Mouse (Mus musculus): Measurements from ENCODE around the gene Cd59b. TPM values are rescaled to one million over a fixed set of nuclear protein-coding genes. Genes with fewer than 3 reads are reported as not detected.

Gene Cd59b
- polyA plus RNA-seq, 1 experiment, result 12.2 TPM

- no peak overlapping the region for H3K4me3 ChIP-seq (ENCODE audit: low read depth, low read length)
- H3K9me3 ChIP-seq (replicated peaks; ENCODE audit: control insufficient read depth, insufficient read depth, low read length, poor library complexity, severe bottlenecking), result no peaks in the 10 kb centered on the region
- no peaks in the 10 kb centered on the region for H3K4me1 ChIP-seq (ENCODE audit: control insufficient read depth, insufficient read depth, low read length)
- H3K27ac ChIP-seq (ENCODE audit: insufficient read depth, low read length), result no peak overlapping the region
- H3K9ac ChIP-seq (ENCODE audit: low read depth, poor library complexity, severe bottlenecking), result no peak overlapping the region
- H3K27me3 ChIP-seq (ENCODE audit: control insufficient read depth, insufficient read depth, low read length, poor library complexity, severe bottlenecking), result no peaks in the 10 kb centered on the region
- TF ChIP-seq POLR2A (IDR thresholded peaks at IDR 0.05; ENCODE audit: insufficient read depth, low read length) (no peak), CTCF (IDR thresholded peaks at IDR 0.05; ENCODE audit: low read depth, low read length) (peak; percentile 75), EP300 (IDR thresholded peaks at IDR 0.05; ENCODE audit: insufficient read depth, low read depth, low read length) (no peak)
- H3K36me3 ChIP-seq (ENCODE audit: control insufficient read depth, insufficient read depth, low read length, poor library complexity, severe bottlenecking), result no peaks in the 10 kb centered on the region
These were observed 64.8 kb downstream of the Cd59b start for GRCm38 (mm10) chr2:104134150-104135056.

GRCm38 (mm10) chr2:104135920-104136319 lies 66.3 kb downstream of the Cd59b start:
- TF ChIP-seq POLR2A (IDR thresholded peaks at IDR 0.05; ENCODE audit: insufficient read depth, low read length) (no peak), EP300 (IDR thresholded peaks at IDR 0.05; ENCODE audit: insufficient read depth, low read depth, low read length) (no peak), CTCF (IDR thresholded peaks at IDR 0.05; ENCODE audit: low read depth, low read length) (no peak)
- no peaks in the 10 kb centered on the region for H3K4me1 ChIP-seq (ENCODE audit: control insufficient read depth, insufficient read depth, low read length)
- no peaks in the 10 kb centered on the region for H3K9me3 ChIP-seq (replicated peaks; ENCODE audit: control insufficient read depth, insufficient read depth, low read length, poor library complexity, severe bottlenecking)
- H3K27me3 ChIP-seq (ENCODE audit: control insufficient read depth, insufficient read depth, low read length, poor library complexity, severe bottlenecking), result no peaks in the 10 kb centered on the region
- no peaks in the 10 kb centered on the region for H3K36me3 ChIP-seq (ENCODE audit: control insufficient read depth, insufficient read depth, low read length, poor library complexity, severe bottlenecking)
- H3K4me3 ChIP-seq (ENCODE audit: low read depth, low read length), result no peak overlapping the region
- no peak overlapping the region for H3K27ac ChIP-seq (ENCODE audit: insufficient read depth, low read length)
- H3K9ac ChIP-seq (ENCODE audit: low read depth, poor library complexity, severe bottlenecking), result no peak overlapping the region

Other genes with a start within 250 kb of the Cd59b start
- gene Lmo2, start 111.9 kb upstream of the Cd59b start, polyA plus RNA-seq (2011; ENCODE audit: insufficient read depth, insufficient read length, low read depth, missing spikeins), result 0.78 TPM in 1 of 2 replicates, not detected in the other
- gene Fbxo3, start 42.1 kb upstream of the Cd59b start, polyA plus RNA-seq (2011; ENCODE audit: insufficient read depth, insufficient read length, low read depth, missing spikeins), result 36.5 and 41.1 TPM in 2 replicates
- not detected in 2 replicates for gene 4931422A03Rik, start 41.5 kb upstream of the Cd59b start, polyA plus RNA-seq (2011; ENCODE audit: insufficient read depth, insufficient read length, low read depth, missing spikeins)
- not detected in 2 replicates for gene Gm10912, start 4.0 kb upstream of the Cd59b start, polyA plus RNA-seq (2011; ENCODE audit: insufficient read depth, insufficient read length, low read depth, missing spikeins)
- gene Gm10799, start 1.3 kb upstream of the Cd59b start, polyA plus RNA-seq (2011; ENCODE audit: insufficient read depth, insufficient read length, low read depth, missing spikeins), result not detected in 2 replicates
- gene Cd59a, start 26.0 kb downstream of the Cd59b start, polyA plus RNA-seq (2011; ENCODE audit: insufficient read depth, insufficient read length, low read depth, missing spikeins), result 8.9 and 10.5 TPM in 2 replicates
- not detected in 2 replicates for gene A930018P22Rik, start 52.9 kb downstream of the Cd59b start, polyA plus RNA-seq (2011; ENCODE audit: insufficient read depth, insufficient read length, low read depth, missing spikeins)